Mouse (Mus musculus) embryonic facial prominence, embryonic 13.5 days (tissue): ENCODE data around the gene Myh9. TPM values are rescaled to one million over a fixed set of nuclear protein-coding genes. Genes with fewer than 3 reads are reported as not detected.

Source experiments
- ATAC-seq: fragments of 200-750 bp; cut with Nextera tagmentation; 2 replicates; pipeline ENCODE4 v1.8.0; 2017; ENCODE audit warnings: low read depth; ENCODE audit not compliant: insufficient number of reproducible peaks, insufficient read depth, low FRiP score, low TSS enrichment
- H3K27ac ChIP-seq: fragments of 300-500 bp; sonication (generic); 2 replicates; pipeline ENCODE4 v1.5.1; 2015; ENCODE audit warnings: moderate library complexity, mild to moderate bottlenecking, inconsistent platforms
- H3K27me3 ChIP-seq: fragments of 300-500 bp; sonication (generic); 2 replicates; pipeline ENCODE4 v1.6.1; 2015; ENCODE audit warnings: mild to moderate bottlenecking, inconsistent platforms
- H3K36me3 ChIP-seq: fragments of 300-500 bp; sonication (generic); 2 replicates; pipeline ENCODE4 v1.6.1; 2015; ENCODE audit warnings: mild to moderate bottlenecking, inconsistent platforms
- H3K4me1 ChIP-seq: fragments of 300-500 bp; sonication (generic); 2 replicates; pipeline ENCODE4 v1.6.1; 2015; ENCODE audit warnings: inconsistent platforms
- H3K4me2 ChIP-seq: fragments of 300-500 bp; sonication (generic); 2 replicates; pipeline ENCODE4 v1.6.1; 2015; ENCODE audit warnings: moderate library complexity, mild to moderate bottlenecking, inconsistent platforms
- H3K4me3 ChIP-seq: fragments of 300-500 bp; sonication (generic); 2 replicates; pipeline ENCODE4 v1.5.1; 2015; ENCODE audit warnings: mild to moderate bottlenecking, inconsistent platforms
- H3K9ac ChIP-seq: fragments of 300-500 bp; sonication (generic); 2 replicates; pipeline ENCODE4 v1.6.1; 2015; ENCODE audit warnings: mild to moderate bottlenecking, inconsistent platforms
- H3K9me3 ChIP-seq: fragments of 300-500 bp; sonication (generic); 2 replicates; pipeline ENCODE4 v1.6.1; 2016; ENCODE audit warnings: inconsistent platforms
- WGBS: fragments of 180-500 bp; shearing (Covaris S2); methylation state at CpG from one replicate; pipeline ENCODE4 v1.1.7; 2015; ENCODE audit warnings: mixed read lengths; 5-methylcytosine and 5-hydroxymethylcytosine counted together
- polyA plus RNA-seq: library from polyadenylated mRNA; unstranded; fragments of >200 nt; fragmentation: Nextera tagmentation; extraction: Ambion mirVana; gene quantifications from 2 replicates; pipeline ENCODE4 v1.2.1, GENCODE M21; 2015

The Myh9 gene
- polyA plus RNA-seq, 1 experiment from 2014 or later: 36.2 TPM

GRCm38 (mm10) chr15:77790656-77791405, 51.1 kb downstream of the Myh9 start:
- H3K27me3 ChIP-seq: no peaks in the 10 kb centered on the region
- WGBS: 83% methylated on average over 21 of the region's 21 CpGs
- H3K9me3 ChIP-seq: no peaks in the 10 kb centered on the region

GRCm38 (mm10) chr15:77789186-77789585, 52.8 kb downstream of the Myh9 start:
- H3K27ac ChIP-seq: no peak overlapping the region

More at GRCm38 (mm10) chr15:77790656-77791405, 51.1 kb downstream of the Myh9 start:
- Histone ChIP-seq H3K9ac (no peak overlapping the region), H3K4me1 (peaks cover 4% of the 10 kb centered on the region), H3K27ac (no peak overlapping the region), H3K4me2 (no peak overlapping the region), H3K36me3 (peaks cover 95% of the 10 kb centered on the region), H3K4me3 (no peak overlapping the region)
- no peak for ATAC-seq

GRCm38 (mm10) chr15:77788356-77788755, 53.6 kb downstream of the Myh9 start:
- Histone ChIP-seq H3K4me3 (no peak overlapping the region), H3K27me3 (no peaks in the 10 kb centered on the region), H3K36me3 (peaks cover 97% of the 10 kb centered on the region), H3K9me3 (no peaks in the 10 kb centered on the region), H3K4me1 (no peaks in the 10 kb centered on the region), H3K27ac (no peak overlapping the region), H3K9ac (no peak overlapping the region), H3K4me2 (no peak overlapping the region)
- ATAC-seq: no peak
- 85% methylated on average over 6 of the region's 6 CpGs for WGBS

More at GRCm38 (mm10) chr15:77789186-77789585, 52.8 kb downstream of the Myh9 start:
- no peaks in the 10 kb centered on the region for H3K9me3 ChIP-seq
- no peaks in the 10 kb centered on the region for H3K27me3 ChIP-seq
- no peak for ATAC-seq
- H3K9ac ChIP-seq: no peak overlapping the region
- 68% methylated on average over 3 of the region's 3 CpGs for WGBS
- peaks cover 2% of the 10 kb centered on the region for H3K4me1 ChIP-seq
- H3K4me2 ChIP-seq: no peak overlapping the region
- H3K36me3 ChIP-seq: peaks cover 96% of the 10 kb centered on the region
- H3K4me3 ChIP-seq: no peak overlapping the region

GRCm38 (mm10) chr15:77785807-77786206, 56.2 kb downstream of the Myh9 start:
- Histone ChIP-seq H3K9me3 (no peaks in the 10 kb centered on the region), H3K27ac (no peak overlapping the region), H3K9ac (no peak overlapping the region), H3K4me1 (no peaks in the 10 kb centered on the region), H3K4me2 (no peak overlapping the region), H3K4me3 (no peak overlapping the region), H3K36me3 (peaks cover 100% of the 10 kb centered on the region), H3K27me3 (no peaks in the 10 kb centered on the region)
- ATAC-seq: no peak
- 86% methylated on average over 1 of the region's 1 CpGs for WGBS

GRCm38 (mm10) chr15:77784039-77784824, 57.7 kb downstream of the Myh9 start:
- no peaks in the 10 kb centered on the region for H3K27me3 ChIP-seq
- H3K36me3 ChIP-seq: peaks cover 100% of the 10 kb centered on the region
- H3K27ac ChIP-seq: no peak overlapping the region
- 78% methylated on average over 22 of the region's 22 CpGs for WGBS
- 0 out of 2 replicates have a peak overlapping the region, but pooled peaks have one; percentile 21 for H3K9ac ChIP-seq
- H3K4me2 ChIP-seq: no peak overlapping the region
- ATAC-seq: no peak
- no peaks in the 10 kb centered on the region for H3K9me3 ChIP-seq
- H3K4me3 ChIP-seq: no peak overlapping the region
- H3K4me1 ChIP-seq: no peaks in the 10 kb centered on the region

GRCm38 (mm10) chr15:77782449-77783014, 59.4 kb downstream of the Myh9 start:
- Histone ChIP-seq H3K36me3 (peaks cover 99% of the 10 kb centered on the region), H3K4me1 (no peaks in the 10 kb centered on the region), H3K4me3 (no peak overlapping the region), H3K9me3 (no peaks in the 10 kb centered on the region), H3K27me3 (no peaks in the 10 kb centered on the region), H3K9ac (no peak overlapping the region), H3K4me2 (no peak overlapping the region), H3K27ac (no peak overlapping the region)
- no peak for ATAC-seq
- WGBS: 80% methylated on average over 11 of the region's 11 CpGs

- no peak overlapping the region for H3K9ac ChIP-seq
- H3K27me3 ChIP-seq: no peaks in the 10 kb centered on the region
- no peaks in the 10 kb centered on the region for H3K9me3 ChIP-seq
- H3K4me2 ChIP-seq: no peak overlapping the region
- H3K36me3 ChIP-seq: peaks cover 92% of the 10 kb centered on the region
- 70% methylated on average over 20 of the region's 20 CpGs for WGBS
- no peak overlapping the region for H3K4me3 ChIP-seq
- ATAC-seq: no peak
- H3K27ac ChIP-seq: no peak overlapping the region
- no peaks in the 10 kb centered on the region for H3K4me1 ChIP-seq
These were observed 66.6 kb downstream of the Myh9 start for GRCm38 (mm10) chr15:77775186-77775963.

GRCm38 (mm10) chr15:77774303-77774702, 67.7 kb downstream of the Myh9 start:
- no peak for ATAC-seq
- peaks cover 92% of the 10 kb centered on the region for H3K36me3 ChIP-seq

GRCm38 (mm10) chr15:77773099-77773915, 68.7 kb downstream of the Myh9 start:
- 89% methylated on average over 19 of the region's 19 CpGs for WGBS
- Histone ChIP-seq H3K4me3 (no peak overlapping the region), H3K36me3 (peaks cover 92% of the 10 kb centered on the region), H3K4me2 (no peak overlapping the region), H3K27ac (no peak overlapping the region), H3K9me3 (no peaks in the 10 kb centered on the region), H3K4me1 (no peaks in the 10 kb centered on the region), H3K27me3 (no peaks in the 10 kb centered on the region), H3K9ac (no peak overlapping the region)
- ATAC-seq: no peak

More at GRCm38 (mm10) chr15:77774303-77774702, 67.7 kb downstream of the Myh9 start:
- no peaks in the 10 kb centered on the region for H3K9me3 ChIP-seq
- no peak overlapping the region for H3K4me2 ChIP-seq
- H3K4me1 ChIP-seq: no peaks in the 10 kb centered on the region
- H3K27ac ChIP-seq: no peak overlapping the region
- no peak overlapping the region for H3K4me3 ChIP-seq
- H3K27me3 ChIP-seq: no peaks in the 10 kb centered on the region
- 94% methylated on average over 8 of the region's 10 CpGs for WGBS
- H3K9ac ChIP-seq: no peak overlapping the region

- Histone ChIP-seq H3K4me3 (no peak overlapping the region), H3K27ac (no peak overlapping the region), H3K4me2 (no peak overlapping the region), H3K27me3 (no peaks in the 10 kb centered on the region), H3K9ac (no peak overlapping the region), H3K9me3 (no peaks in the 10 kb centered on the region), H3K4me1 (no peaks in the 10 kb centered on the region), H3K36me3 (peaks cover 94% of the 10 kb centered on the region)
- ATAC-seq: no peak
- WGBS: 93% methylated on average over 9 of the region's 9 CpGs
These were observed 71.0 kb downstream of the Myh9 start for GRCm38 (mm10) chr15:77770942-77771341.
